Mouse (Mus musculus): ENCODE results near the gene Hlf.

Hlf gene

GRCm38 (mm10) chr11:90340836-90341235, 49.9 kb downstream of the Hlf start:
- no peak for DNase-seq (ENCODE audit: low spot score)

GRCm38 (mm10) chr11:90334816-90335215, 55.9 kb downstream of the Hlf start:
- no peak for DNase-seq (ENCODE audit: low spot score)

- DNase-seq (ENCODE audit: low spot score): no peak
These were observed 58.0 kb downstream of the Hlf start for GRCm38 (mm10) chr11:90332737-90333136.

DNA sequence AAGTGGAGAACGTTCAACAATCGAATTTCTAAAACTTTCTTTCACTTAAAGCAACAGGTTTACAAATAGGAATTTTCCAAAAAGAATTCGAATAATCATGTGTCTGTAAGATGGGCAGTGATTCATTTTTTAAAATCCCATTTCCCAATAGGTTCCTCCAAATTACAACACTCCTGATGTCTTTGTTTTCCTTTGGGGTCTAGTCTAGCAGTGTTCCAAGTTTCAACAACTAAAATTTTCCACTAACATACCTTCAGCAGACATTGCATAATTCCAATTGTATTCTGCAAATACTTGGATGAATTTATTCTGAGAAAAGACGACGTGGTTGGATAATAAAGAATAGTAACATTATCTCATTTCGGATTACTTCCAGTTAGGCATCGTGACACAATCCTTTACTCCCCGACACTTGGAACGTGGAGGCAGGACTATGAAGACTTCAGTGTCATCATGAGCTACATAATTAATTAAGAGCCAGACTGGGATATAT, 60.4 kb downstream of the Hlf start:
- DNase-seq (ENCODE audit: low spot score): no peak

- DNase-seq (ENCODE audit: low spot score): no peak
These were observed 63.9 kb downstream of the Hlf start for GRCm38 (mm10) chr11:90326836-90327235.

GRCm38 (mm10) chr11:90326146-90326545, 64.5 kb downstream of the Hlf start:
- DNase-seq (ENCODE audit: low spot score): no peak

GRCm38 (mm10) chr11:90324597-90324996, 66.1 kb downstream of the Hlf start:
- DNase-seq (ENCODE audit: low spot score): no peak

DNA sequence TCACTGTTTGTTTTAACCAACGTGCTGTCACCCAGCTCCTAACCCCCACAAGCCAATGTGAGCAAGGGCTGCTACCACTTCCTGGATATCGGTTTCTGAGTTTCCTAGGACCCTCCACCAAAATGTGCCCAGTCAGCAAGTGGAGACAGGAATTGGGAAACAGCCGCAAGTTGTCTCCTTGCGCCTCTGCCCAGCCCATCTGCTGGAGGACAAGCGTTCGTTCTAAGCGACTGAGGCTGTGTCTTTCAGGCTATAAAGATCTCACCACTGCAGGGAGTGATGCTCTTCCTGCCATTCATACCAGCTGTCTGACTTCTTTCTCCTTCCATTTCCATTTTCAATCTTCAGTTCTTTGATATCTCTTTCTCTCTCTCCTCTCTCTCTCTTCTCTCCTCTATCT, 69.8 kb downstream of the Hlf start:
- no peak for DNase-seq (ENCODE audit: low spot score)

DNA sequence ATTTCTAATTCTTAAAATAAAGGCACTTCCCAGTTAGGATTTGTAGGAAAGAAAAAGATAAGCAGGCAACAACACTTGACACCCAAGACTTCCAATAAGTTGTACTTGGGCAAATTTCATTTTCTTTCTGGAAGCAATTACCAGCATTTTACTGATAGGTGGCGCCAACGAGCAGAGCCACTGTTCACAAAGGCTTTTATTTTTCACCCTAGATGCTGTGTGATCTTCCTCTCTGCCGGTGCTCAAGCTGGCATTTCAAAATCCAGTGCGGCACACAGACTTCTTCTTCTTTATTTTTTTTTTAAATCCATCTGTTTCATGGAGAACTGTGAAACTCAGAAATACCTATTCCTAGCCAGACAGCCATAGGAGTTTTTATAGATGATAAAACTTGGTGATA, 73.2 kb downstream of the Hlf start:
- no peak for DNase-seq (ENCODE audit: low spot score)

DNA sequence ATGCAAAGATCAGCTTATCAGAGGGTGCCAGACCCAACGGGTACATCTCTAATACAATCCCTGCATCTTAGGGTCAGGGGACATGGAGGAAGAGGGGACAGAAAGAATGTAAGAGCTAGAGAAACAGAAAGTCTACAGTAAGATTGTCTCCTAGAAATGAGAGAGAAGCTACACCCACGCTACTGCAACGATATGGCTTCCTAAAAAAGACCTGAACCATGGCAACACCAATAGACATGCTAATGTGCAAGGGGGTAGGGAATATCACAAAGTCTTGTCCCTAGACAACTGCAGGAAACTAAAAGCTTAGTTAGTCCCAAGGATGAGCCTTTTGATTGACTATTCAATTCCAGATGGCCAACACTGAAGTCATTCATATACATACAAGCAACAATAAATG, 76.1 kb downstream of the Hlf start:
- no peak for DNase-seq (ENCODE audit: low spot score)

DNA sequence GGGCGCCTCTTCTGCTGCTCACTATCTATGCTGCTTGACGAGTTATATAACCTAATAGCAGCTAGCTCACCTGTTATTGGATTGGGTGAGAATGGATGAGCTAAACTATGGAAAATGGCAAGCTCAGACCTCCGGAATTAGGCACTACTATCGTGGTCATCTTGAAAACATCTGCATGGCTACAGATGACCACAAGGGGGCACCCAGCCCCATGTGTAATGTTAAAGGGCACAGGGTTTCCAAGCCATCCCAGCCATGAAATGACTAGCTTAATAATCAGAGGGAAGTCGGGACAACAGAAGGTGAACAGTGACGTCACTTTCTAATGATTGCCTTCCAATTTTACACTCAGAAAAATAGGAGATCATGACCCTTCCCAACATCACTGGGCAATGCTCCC, 83.7 kb downstream of the Hlf start:
- DNase-seq (ENCODE audit: low spot score): no peak

GRCm38 (mm10) chr11:90306067-90306466, 84.6 kb downstream of the Hlf start:
- no peak for DNase-seq (ENCODE audit: low spot score)

GRCm38 (mm10) chr11:90294622-90295021, 96.1 kb downstream of the Hlf start:
- no peak for DNase-seq (ENCODE audit: low spot score)

DNA sequence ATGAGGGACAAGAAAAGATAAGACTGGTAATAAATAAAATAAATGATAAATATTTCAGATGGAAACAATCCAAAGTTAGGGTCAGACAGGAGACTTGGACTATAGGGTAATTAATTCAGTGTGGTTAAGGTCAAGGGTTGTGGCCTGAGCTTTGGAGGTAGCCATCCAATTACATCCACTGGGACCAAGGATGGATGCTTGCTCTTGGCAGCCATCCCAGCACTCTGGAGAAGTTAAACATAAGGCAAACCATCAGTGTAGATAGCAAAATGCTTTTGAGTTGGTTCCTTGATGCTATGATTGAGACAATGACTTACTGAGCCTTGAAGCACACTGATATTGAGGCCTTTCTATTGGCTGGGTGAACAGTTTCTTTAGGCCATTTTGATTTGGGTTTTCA, 97.9 kb downstream of the Hlf start:
- no peak for DNase-seq (ENCODE audit: low spot score)

GRCm38 (mm10) chr11:90291156-90291555, 99.5 kb downstream of the Hlf start:
- no peak for DNase-seq (ENCODE audit: low spot score)

GRCm38 (mm10) chr11:90286550-90287154, 104.0 kb downstream of the Hlf start:
- DNase-seq (ENCODE audit: low spot score): no peak

Data from urinary bladder, postnatal 10 days (tissue).